Mouse (Mus musculus) CH12.LX (cell line): ENCODE data around the gene D630003M21Rik. TPM values are rescaled to one million over a fixed set of nuclear protein-coding genes. Genes with fewer than 3 reads are reported as not detected.
A peak's percentile ranks its signal among the peaks of the same experiment; 100 is the strongest.

Source experiments
- DNase-seq: peaks from one replicate; pipeline ENCODE4 v3.0.0-alpha.2; 2013; ENCODE audit errors: extremely low read depth
- H3K27ac ChIP-seq: 2 replicates; pipeline ENCODE4 v1.5.1; 2012; ENCODE audit warnings: low read depth, mild to moderate bottlenecking, control low read depth, moderate library complexity; ENCODE audit not compliant: insufficient read depth
- H3K27me3 ChIP-seq: replicated peaks from 2 replicates; pipeline ENCODE3; 2012; ENCODE audit warnings: inconsistent platforms
- H3K36me3 ChIP-seq, 2 experiments: replicated peaks in 1 of 2; 2 replicates each; pipeline versions ENCODE3 to v1.6.1; 2012; ENCODE audit warnings: inconsistent platforms in 1 of 2, low read length in 1 of 2, mild to moderate bottlenecking in 1 of 2, mixed read lengths in 1 of 2, moderate library complexity in 1 of 2; ENCODE audit not compliant: control insufficient read depth in 1 of 2, insufficient read depth in 1 of 2
- H3K4me1 ChIP-seq, 2 experiments: 2 replicates each; pipeline ENCODE4 v1.6.1; 2012; ENCODE audit warnings: inconsistent platforms in 1 of 2, moderate library complexity in 1 of 2; ENCODE audit not compliant: insufficient read depth in 2 of 2, control insufficient read depth in 1 of 2
- H3K4me2 ChIP-seq: 2 replicates; pipeline ENCODE4 v1.6.1; 2012; ENCODE audit warnings: low read depth, mild to moderate bottlenecking, control low read depth; ENCODE audit not compliant: poor library complexity, insufficient read depth, severe bottlenecking
- H3K4me3 ChIP-seq, 3 experiments: fragments of 150-350 bp in 1 of 3; sonication (generic) in 1 of 3; replicated peaks in 1 of 3; 2 replicates each; pipeline versions ENCODE3 to v1.5.1; 2011 to 2012; ENCODE audit warnings: low read depth in 2 of 3, low read length in 2 of 3, mild to moderate bottlenecking in 2 of 3, moderate library complexity in 2 of 3, control low read depth in 1 of 3, improper control_type of control experiment in 1 of 3, inconsistent platforms in 1 of 3, mixed read lengths in 1 of 3; ENCODE audit not compliant: poor library complexity in 1 of 3
- H3K79me2 ChIP-seq: replicated peaks from 2 replicates; pipeline ENCODE4 v1.6.1; 2012; ENCODE audit warnings: mild to moderate bottlenecking, moderate library complexity; ENCODE audit not compliant: control insufficient read depth, poor library complexity, insufficient read depth, severe bottlenecking; ENCODE audit errors: extremely low read depth
- H3K9ac ChIP-seq: 2 replicates; pipeline ENCODE4 v1.6.1; 2012; ENCODE audit warnings: low read depth, mild to moderate bottlenecking, control low read depth, moderate library complexity; ENCODE audit not compliant: insufficient read depth
- H3K9me3 ChIP-seq: replicated peaks from 2 replicates; pipeline ENCODE3; 2012; ENCODE audit warnings: low read length, inconsistent platforms, mixed read lengths
- BHLHE40 ChIP-seq: IDR thresholded peaks from 2 replicates; pipeline ENCODE4 v1.6.1; 2011; ENCODE audit warnings: mild to moderate bottlenecking, low read depth, low read length, improper control_type of control experiment
- CHD2 ChIP-seq: IDR thresholded peaks from 2 replicates; pipeline ENCODE4 v1.6.1; 2011; ENCODE audit warnings: low read length, improper control_type of control experiment
- CTCF ChIP-seq, 2 experiments: IDR thresholded peaks in 1 of 2; conservative IDR thresholded peaks in 1 of 2; 2 replicates each; pipeline ENCODE4 v1.5.1; 2011 to 2012; ENCODE audit warnings: low read depth in 2 of 2, low read length in 2 of 2, improper control_type of control experiment in 1 of 2, inconsistent platforms in 1 of 2, mild to moderate bottlenecking in 1 of 2, moderate library complexity in 1 of 2
- ELF1 ChIP-seq: IDR thresholded peaks from 2 replicates; pipeline ENCODE4 v1.6.1; 2014; ENCODE audit warnings: low read depth, mild to moderate bottlenecking, inconsistent platforms, low read length, improper control_type of control experiment
- EP300 ChIP-seq: IDR thresholded peaks from 2 replicates; pipeline ENCODE4 v1.6.1; 2011; ENCODE audit warnings: low read length, improper control_type of control experiment
- ETS1 ChIP-seq: conservative IDR thresholded peaks from 2 replicates; pipeline ENCODE4 v1.6.1; 2012; ENCODE audit warnings: low read depth, mild to moderate bottlenecking, inconsistent platforms, low read length, improper control_type of control experiment, moderate library complexity
- HCFC1 ChIP-seq: IDR thresholded peaks from 2 replicates; pipeline ENCODE4 v1.6.1; 2012; ENCODE audit warnings: low read depth, mild to moderate bottlenecking, inconsistent platforms, low read length, improper control_type of control experiment
- JUN ChIP-seq: IDR thresholded peaks from 2 replicates; pipeline ENCODE4 v1.6.1; 2011; ENCODE audit warnings: low read depth, mild to moderate bottlenecking, low read length, improper control_type of control experiment, moderate library complexity; ENCODE audit not compliant: insufficient read depth
- MAX ChIP-seq: IDR thresholded peaks from 2 replicates; pipeline ENCODE4 v1.6.1; 2011; ENCODE audit warnings: low read length, improper control_type of control experiment
- MAZ ChIP-seq: IDR thresholded peaks from 2 replicates; pipeline ENCODE4 v1.6.1; 2012; ENCODE audit warnings: low read depth, mild to moderate bottlenecking, inconsistent platforms, low read length, improper control_type of control experiment, moderate library complexity
- MEF2A ChIP-seq: IDR thresholded peaks from 2 replicates; pipeline ENCODE4 v1.6.1; 2014; ENCODE audit warnings: low read depth, mild to moderate bottlenecking, inconsistent platforms, low read length, improper control_type of control experiment, borderline replicate concordance
- MXI1 ChIP-seq: IDR thresholded peaks from 2 replicates; pipeline ENCODE4 v1.6.1; 2011; ENCODE audit warnings: mild to moderate bottlenecking, low read depth, low read length, improper control_type of control experiment
- POLR2A ChIP-seq: IDR thresholded peaks from 2 replicates; pipeline ENCODE4 v1.6.1; 2011; ENCODE audit warnings: low read depth, mild to moderate bottlenecking, improper control_type of control experiment, low read length
- RAD21 ChIP-seq: IDR thresholded peaks from 2 replicates; pipeline ENCODE4 v1.6.1; 2011; ENCODE audit warnings: low read depth, mild to moderate bottlenecking, low read length, improper control_type of control experiment, moderate library complexity
- RCOR1 ChIP-seq: conservative IDR thresholded peaks from 2 replicates; pipeline ENCODE4 v1.6.1; 2012; ENCODE audit warnings: low read depth, mild to moderate bottlenecking, inconsistent platforms, low read length, improper control_type of control experiment
- TBP ChIP-seq: conservative IDR thresholded peaks from 2 replicates; pipeline ENCODE4 v1.6.1; 2011; ENCODE audit warnings: low read depth, low read length, improper control_type of control experiment
- UBTF ChIP-seq: IDR thresholded peaks from 2 replicates; pipeline ENCODE4 v1.6.1; 2012; ENCODE audit warnings: low read depth, mild to moderate bottlenecking, inconsistent platforms, low read length, improper control_type of control experiment, moderate library complexity
- USF1 ChIP-seq: IDR thresholded peaks from 2 replicates; pipeline ENCODE4 v1.6.1; 2014; ENCODE audit warnings: low read depth, mild to moderate bottlenecking, inconsistent platforms, low read length, improper control_type of control experiment
- ZC3H11A ChIP-seq: IDR thresholded peaks from 2 replicates; pipeline ENCODE4 v1.6.1; 2012; ENCODE audit warnings: low read depth, mild to moderate bottlenecking, inconsistent platforms, low read length, improper control_type of control experiment
- ZNF384 ChIP-seq: IDR thresholded peaks from 2 replicates; pipeline ENCODE4 v1.6.1; 2012; ENCODE audit warnings: low read depth, low read length, improper control_type of control experiment, inconsistent platforms
- dilution Hi-C: fragments of 300-500 bp; cut with MboI; formaldehyde crosslinking; loops from 2 replicates; pipeline ENCODE4 v1.14.3; 2020; ENCODE audit warnings: low sequenced_read_pairs; ENCODE audit not compliant: extremely low pct_unique_long_range_greater_than_20kb, extremely low pct_ligation_motif_present
- in situ Hi-C: fragments of 300-500 bp; cut with MboI; formaldehyde crosslinking; loops from 3 replicates; pipeline ENCODE4 v1.14.3; 2019; ENCODE audit warnings: low sequenced_read_pairs, low pct_ligation_motif_present, low pct_unique_long_range_greater_than_20kb, mixed read lengths
- polyA plus RNA-seq: library from polyadenylated mRNA; unstranded; fragments of >175 nt; gene quantifications from 2 replicates; pipeline ENCODE4 v1.2.1, GENCODE M21; 2012; ENCODE audit warnings: low read depth; ENCODE audit not compliant: insufficient read length
- total RNA-seq, 2 experiments: library from RNA; depleted of rRNA; stranded (reverse); fragments of 300-350 nt in 1 of 2; fragments of >200 nt in 1 of 2; gene quantifications; 2 replicates each; pipeline ENCODE4 v1.2.3; 2012 to 2014

Gene D630003M21Rik
- total and polyA plus RNA-seq, 3 experiments = 0.23 to 1.4 (median 0.93) TPM

DNA sequence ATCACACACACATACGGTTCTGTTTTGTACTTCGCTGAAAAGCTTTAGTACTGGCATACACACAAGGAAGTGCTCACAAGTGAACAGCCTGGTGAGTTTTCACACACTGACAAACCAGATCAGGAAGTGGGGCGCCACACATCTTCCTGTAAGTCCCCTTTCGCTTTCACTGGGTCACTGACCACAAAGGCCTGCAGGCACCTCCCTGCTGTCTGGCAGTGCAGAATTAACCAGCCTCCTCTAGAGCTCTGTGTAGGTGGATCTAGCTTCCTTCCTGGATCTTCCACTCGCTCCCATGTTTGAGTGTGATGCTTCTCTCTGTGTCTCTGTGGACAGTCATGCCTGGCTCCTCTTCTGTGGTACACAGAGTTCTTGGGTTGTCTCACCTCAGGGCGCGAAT lies 62.4 kb downstream of the D630003M21Rik start (continued):
- TF ChIP-seq MAX = peak; percentile 13; the same call in 1 of the 2 replicates
- TF ChIP-seq EP300 = peak; percentile 84

DNA sequence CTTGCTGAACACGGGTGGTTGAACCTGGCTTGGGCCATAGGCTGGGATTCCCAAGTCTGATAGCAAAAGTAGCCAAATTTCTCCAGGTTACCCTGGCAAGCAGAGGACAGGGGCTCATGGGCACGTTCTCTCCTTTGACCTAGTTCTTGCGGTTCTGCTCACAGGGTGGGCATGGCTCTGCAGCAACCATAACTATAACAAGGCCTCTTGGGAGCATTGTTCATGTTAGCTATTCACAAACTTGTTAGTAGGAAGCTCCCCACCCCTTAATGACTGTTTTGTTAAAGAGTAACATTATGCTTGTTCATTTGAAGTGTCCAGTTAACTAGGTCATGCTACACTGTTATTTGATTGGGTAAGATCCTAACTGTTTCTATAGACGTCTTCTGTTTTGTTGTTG lies 63.2 kb downstream of the D630003M21Rik start:
- in situ Hi-C loops (no loop called here), dilution Hi-C loops (no loop called here)
- H3K27me3 ChIP-seq = peaks cover 21% of the 10 kb centered on the region

DNA sequence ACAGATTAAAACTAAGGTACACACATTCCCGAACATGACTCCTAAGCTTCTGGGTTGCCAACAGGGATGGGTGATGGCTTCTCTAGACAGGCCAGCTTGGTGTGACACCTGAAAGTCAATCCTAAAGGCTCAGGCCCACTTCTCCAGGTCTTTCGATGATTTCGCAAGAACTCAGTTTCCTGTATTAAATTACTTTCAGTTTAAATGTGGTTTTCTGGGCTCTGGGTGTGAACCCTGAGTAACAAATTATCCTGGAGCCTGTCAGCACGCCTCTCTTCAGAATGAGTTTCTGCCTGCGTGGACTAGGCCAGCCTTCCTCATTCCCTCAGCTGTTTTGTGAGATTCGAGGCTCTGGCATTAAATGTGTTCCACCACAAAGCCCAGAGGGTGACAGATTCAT lies 66.0 kb downstream of the D630003M21Rik start:
- dilution Hi-C loops = no loop called here
- Histone ChIP-seq H3K4me3 (no peak overlapping the region), H3K4me1 (peaks cover 18 to 45% of the 10 kb centered on the region in 2 experiments)

More for the DNA sequence above, 63.2 kb downstream of the D630003M21Rik start:
- H3K9me3 ChIP-seq = no peaks in the 10 kb centered on the region
- DNase-seq = no peak
- H3K4me2 ChIP-seq = no peak overlapping the region
- no peak overlapping the region for H3K9ac ChIP-seq
- H3K27ac ChIP-seq = no peak overlapping the region
- TF ChIP-seq USF1 (no peak), MXI1 (no peak), ZNF384 (no peak), RCOR1 (no peak), ELF1 (no peak), MEF2A (no peak), ETS1 (no peak), ZC3H11A (no peak), POLR2A (no peak), JUN (no peak)
- TF ChIP-seq, all 38 proteins: peak for 0
- H3K4me3 ChIP-seq = no peak overlapping the region
- no peaks in the 10 kb centered on the region for H3K36me3 ChIP-seq
- H3K4me1 ChIP-seq = peaks cover 10 to 30% of the 10 kb centered on the region in 2 experiments
- H3K79me2 ChIP-seq = no peaks in the 10 kb centered on the region

More for the DNA sequence above, 66.0 kb downstream of the D630003M21Rik start:
- no peak overlapping the region for H3K9ac ChIP-seq
- in situ Hi-C loops = no loop called here
- no peak overlapping the region for H3K27ac ChIP-seq
- H3K27me3 ChIP-seq = peaks cover 5% of the 10 kb centered on the region
- TF ChIP-seq CHD2 (no peak), RAD21 (no peak), UBTF (no peak), USF1 (no peak), ETS1 (no peak), MAX (no peak), HCFC1 (no peak), TBP (no peak), BHLHE40 (no peak), CTCF (conservative IDR thresholded peaks at IDR 0.05 in 1 of 2, IDR thresholded peaks at IDR 0.05 in 1 of 2; ENCODE audit: low read depth in 2 of 2, low read length in 2 of 2) (no peak), MAZ (no peak)
- H3K36me3 ChIP-seq = no peaks in the 10 kb centered on the region
- no peak for DNase-seq
- no peaks in the 10 kb centered on the region for H3K79me2 ChIP-seq
- no peak overlapping the region for H3K4me2 ChIP-seq
- peaks cover 3% of the 10 kb centered on the region for H3K9me3 ChIP-seq
